Mouse (Mus musculus) forebrain, embryonic 14.5 days (tissue): ENCODE measurements around the gene Palm2. TPM values are rescaled to one million over a fixed set of nuclear protein-coding genes. Genes with fewer than 3 reads are reported as not detected.
A peak's percentile ranks its signal among the peaks of the same experiment; 100 is the strongest.

Source experiments
- ATAC-seq: fragments of 200-750 bp; cut with Nextera tagmentation; 2 replicates; pipeline ENCODE4 v1.8.0; 2017; ENCODE audit warnings: mild to moderate bottlenecking, moderate library complexity
- DNase-seq: peaks from one replicate; pipeline ENCODE4 v3.0.0-alpha.2; 2015; ENCODE audit warnings: low spot score
- H3K27ac ChIP-seq: fragments of 300-500 bp; sonication (generic); 2 replicates; pipeline ENCODE4 v1.5.1; 2014; ENCODE audit warnings: low read depth, mild to moderate bottlenecking, control low read depth, low read length, moderate library complexity
- H3K27me3 ChIP-seq: fragments of 300-500 bp; sonication (generic); replicated peaks from 2 replicates; pipeline ENCODE4 v1.6.1; 2014; ENCODE audit warnings: low read length, control low read depth, mixed read lengths; ENCODE audit not compliant: control insufficient read depth, insufficient read depth
- H3K36me3 ChIP-seq: fragments of 300-500 bp; sonication (generic); 2 replicates; pipeline ENCODE4 v1.6.1; 2014; ENCODE audit warnings: low read length, control low read depth; ENCODE audit not compliant: control insufficient read depth, insufficient read depth
- H3K4me1 ChIP-seq: fragments of 300-500 bp; sonication (generic); 2 replicates; pipeline ENCODE4 v1.6.1; 2014; ENCODE audit warnings: antibody characterized with exemption, low read length, control low read depth; ENCODE audit not compliant: control insufficient read depth, insufficient read depth
- H3K4me2 ChIP-seq: fragments of 300-500 bp; sonication (generic); 2 replicates; pipeline ENCODE4 v1.6.1; 2014; ENCODE audit warnings: mild to moderate bottlenecking, control low read depth, low read length
- H3K4me3 ChIP-seq: fragments of 300-500 bp; sonication (generic); 2 replicates; pipeline ENCODE4 v1.5.1; 2014; ENCODE audit warnings: low read depth, low read length, control low read depth
- H3K9ac ChIP-seq: fragments of 300-500 bp; sonication (generic); 2 replicates; pipeline ENCODE4 v1.6.1; 2014; ENCODE audit warnings: mild to moderate bottlenecking, low read length, control low read depth, moderate library complexity
- H3K9me3 ChIP-seq: fragments of 300-500 bp; sonication (generic); replicated peaks from 2 replicates; pipeline ENCODE4 v1.6.1; 2016; ENCODE audit warnings: low read length, control low read depth, mixed read lengths; ENCODE audit not compliant: control insufficient read depth
- WGBS: fragments of 180-500 bp; shearing (Covaris S2); extraction: QIAGEN DNeasy Blood & Tissue Kit; methylation state at CpG from one replicate; pipeline ENCODE4 v1.1.7; 2014; 5-methylcytosine and 5-hydroxymethylcytosine counted together
- polyA plus RNA-seq: library from polyadenylated mRNA; unstranded; fragments of >200 nt; fragmentation: Nextera tagmentation; extraction: Ambion mirVana; gene quantifications from 2 replicates; pipeline ENCODE4 v1.2.1, GENCODE M21; 2014

Palm2 gene
- polyA plus RNA-seq, 1 experiment from 2014 or later, result 2.3 TPM

DNA sequence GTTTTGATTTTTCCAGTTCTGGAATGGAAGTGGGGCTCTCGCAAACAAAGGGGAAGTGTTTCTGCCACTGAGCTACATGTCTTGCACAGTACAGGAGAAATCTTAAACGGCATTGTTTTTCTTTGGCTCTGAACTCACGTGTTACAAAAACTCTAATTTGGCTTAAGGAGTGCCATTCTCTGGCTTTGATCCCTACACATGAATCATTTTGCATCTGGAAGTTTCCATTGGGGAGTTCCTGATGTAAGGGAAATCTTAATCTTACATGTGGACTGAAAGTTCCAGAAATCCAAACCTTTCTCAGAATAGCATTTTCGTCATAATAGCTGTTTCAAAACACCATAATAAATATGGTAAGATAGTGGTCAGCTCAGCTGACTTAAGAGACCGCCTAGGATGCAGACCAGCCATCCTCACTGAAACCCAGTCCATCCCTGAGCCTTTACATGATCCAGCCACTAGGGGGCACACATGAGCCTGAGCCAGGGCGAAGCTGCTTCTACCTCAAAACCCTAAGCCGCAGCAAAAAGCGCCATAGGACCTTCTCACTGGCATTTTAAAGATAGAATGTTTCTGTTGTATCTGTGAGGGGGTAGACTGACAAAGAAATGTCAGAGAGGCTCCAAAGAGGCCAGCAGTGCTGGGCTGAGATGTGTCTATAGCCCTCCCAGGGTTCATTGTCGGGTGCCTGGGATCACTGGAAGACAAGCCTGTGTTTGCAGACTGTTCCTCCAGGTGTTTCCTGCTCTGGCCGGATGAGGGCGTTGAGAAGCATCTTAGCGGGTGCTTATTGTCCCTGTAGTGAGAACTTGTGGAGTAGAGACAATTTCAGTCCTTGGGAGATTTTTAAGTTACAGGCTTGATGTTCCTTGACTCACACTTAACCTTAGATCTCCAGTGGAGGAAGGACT lies 239.2 kb downstream of the Palm2 start:
- peak; percentile 88 for DNase-seq
- ATAC-seq, result peak; percentile 83
- Histone ChIP-seq H3K9me3 (no peaks in the 10 kb centered on the region), H3K27me3 (no peaks in the 10 kb centered on the region), H3K36me3 (no peaks in the 10 kb centered on the region), H3K9ac (peak overlapping the region; percentile 48), H3K4me1 (no peaks in the 10 kb centered on the region), H3K27ac (no peak overlapping the region), H3K4me3 (peak overlapping the region; percentile 14; the same call in 1 of the 2 replicates), H3K4me2 (peak overlapping the region; percentile 49)
- 13% methylated on average over 12 of the region's 12 CpGs for WGBS

DNA sequence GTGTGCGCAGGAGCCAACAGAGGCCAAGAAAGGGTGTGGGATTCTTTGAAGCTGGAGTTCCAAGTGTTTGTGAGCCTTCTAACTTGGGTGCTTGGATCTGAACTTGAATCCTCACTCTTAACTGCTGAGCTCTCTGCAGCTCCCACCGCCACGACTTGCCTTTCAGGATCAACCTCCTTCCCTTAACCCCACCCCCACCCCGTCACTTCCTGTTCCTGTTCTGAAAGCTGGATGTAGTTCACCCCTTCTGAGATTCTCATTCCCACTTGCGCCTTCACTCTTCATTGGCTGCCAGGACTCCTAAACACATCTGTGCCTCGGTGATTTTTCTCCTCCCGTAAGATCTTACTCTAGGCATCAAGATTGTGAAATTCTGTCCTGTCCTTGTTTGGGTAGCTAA lies 240.3 kb downstream of the Palm2 start:
- no peak for ATAC-seq
- Histone ChIP-seq H3K4me3 (no peak overlapping the region), H3K4me2 (no peak overlapping the region), H3K4me1 (no peaks in the 10 kb centered on the region), H3K9me3 (no peaks in the 10 kb centered on the region), H3K27me3 (no peaks in the 10 kb centered on the region), H3K27ac (no peak overlapping the region), H3K36me3 (no peaks in the 10 kb centered on the region), H3K9ac (no peak overlapping the region)
- WGBS, result 78% methylated on average over 7 of the region's 7 CpGs
- DNase-seq, result no peak

DNA sequence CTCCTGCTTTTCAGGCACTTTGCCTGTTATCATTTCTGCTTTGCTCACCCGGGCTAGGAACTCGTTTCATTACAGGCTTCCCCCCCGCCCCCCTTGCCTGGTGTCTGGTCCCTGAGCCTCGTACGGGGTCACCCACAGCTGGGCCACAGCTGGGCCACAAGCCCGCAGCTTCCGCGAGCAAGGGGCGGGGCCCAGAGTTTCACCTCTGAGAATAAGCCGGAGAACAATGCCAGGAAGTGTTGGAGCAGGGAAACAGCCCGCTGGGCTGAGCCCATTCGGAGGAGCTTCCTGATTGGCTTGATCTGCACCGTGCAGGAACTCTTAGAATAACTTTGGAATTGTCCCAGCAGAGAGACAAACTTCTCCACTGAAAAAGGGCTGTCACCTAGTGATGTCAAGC lies 241.3 kb downstream of the Palm2 start:
- Histone ChIP-seq H3K9me3 (no peaks in the 10 kb centered on the region), H3K4me2 (peak overlapping the region; percentile 37; the same call in 1 of the 2 replicates), H3K4me1 (no peaks in the 10 kb centered on the region), H3K27ac (no peak overlapping the region), H3K4me3 (no peak overlapping the region), H3K27me3 (no peaks in the 10 kb centered on the region), H3K9ac (no peak overlapping the region), H3K36me3 (no peaks in the 10 kb centered on the region)
- DNase-seq (peak; percentile 42), ATAC-seq (no peak)
- 3% methylated on average over 13 of the region's 13 CpGs for WGBS

DNA sequence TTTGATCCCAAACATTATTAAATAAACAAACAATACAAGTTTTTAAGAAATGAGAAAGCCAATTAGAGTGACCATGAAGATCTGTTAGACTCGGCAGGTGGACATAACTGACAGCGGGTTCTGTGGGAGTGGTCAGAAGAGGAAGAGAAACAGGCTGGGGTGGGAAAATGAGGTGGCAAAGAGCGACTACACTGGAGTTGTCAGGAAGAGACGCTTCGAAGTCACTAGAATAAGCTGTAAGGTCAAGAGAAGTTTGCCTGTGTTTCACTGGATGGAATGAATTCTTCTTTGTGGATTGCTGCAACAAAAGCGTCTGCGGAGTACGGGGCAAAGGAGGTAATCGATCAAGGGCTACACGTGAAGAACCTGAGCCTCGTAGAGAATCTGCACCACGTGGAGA lies 243.9 kb downstream of the Palm2 start:
- no peaks in the 10 kb centered on the region for H3K4me1 ChIP-seq
- no peak for ATAC-seq
- WGBS, result 85% methylated on average over 12 of the region's 12 CpGs

DNA sequence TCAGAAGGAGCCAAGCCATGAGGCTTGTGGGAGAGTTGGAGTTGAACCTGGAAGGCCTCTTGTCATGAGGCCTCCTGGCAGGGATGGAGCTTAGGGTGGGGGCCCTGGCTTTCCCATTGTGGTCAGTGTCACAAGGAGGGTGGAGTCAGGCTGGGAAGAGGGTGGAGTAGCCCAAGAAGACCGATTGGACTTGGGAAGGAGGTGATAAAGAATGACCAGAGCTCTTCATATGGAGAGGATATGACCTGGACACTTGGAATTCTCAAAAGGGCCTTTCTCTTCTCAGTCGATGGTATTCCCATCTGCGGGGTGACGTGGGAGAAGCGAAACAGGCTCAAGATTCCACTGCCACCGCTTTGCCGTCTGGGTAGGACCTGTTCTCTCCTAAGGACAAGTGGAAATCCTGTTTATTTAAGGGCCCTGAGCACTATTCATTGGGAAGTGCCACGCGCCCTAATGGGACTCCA lies 245.0 kb downstream of the Palm2 start:
- Histone ChIP-seq H3K27me3 (no peaks in the 10 kb centered on the region), H3K4me3 (no peak overlapping the region), H3K9me3 (no peaks in the 10 kb centered on the region), H3K4me2 (no peak overlapping the region), H3K4me1 (no peaks in the 10 kb centered on the region), H3K9ac (no peak overlapping the region), H3K27ac (no peak overlapping the region), H3K36me3 (no peaks in the 10 kb centered on the region)
- DNase-seq (no peak), ATAC-seq (no peak)
- 88% methylated on average over 9 of the region's 9 CpGs for WGBS

More for the DNA sequence above, 243.9 kb downstream of the Palm2 start:
- Histone ChIP-seq H3K4me2 (no peak overlapping the region), H3K9ac (no peak overlapping the region), H3K27me3 (no peaks in the 10 kb centered on the region), H3K36me3 (no peaks in the 10 kb centered on the region), H3K9me3 (no peaks in the 10 kb centered on the region), H3K27ac (no peak overlapping the region), H3K4me3 (no peak overlapping the region)
- no peak for DNase-seq

DNA sequence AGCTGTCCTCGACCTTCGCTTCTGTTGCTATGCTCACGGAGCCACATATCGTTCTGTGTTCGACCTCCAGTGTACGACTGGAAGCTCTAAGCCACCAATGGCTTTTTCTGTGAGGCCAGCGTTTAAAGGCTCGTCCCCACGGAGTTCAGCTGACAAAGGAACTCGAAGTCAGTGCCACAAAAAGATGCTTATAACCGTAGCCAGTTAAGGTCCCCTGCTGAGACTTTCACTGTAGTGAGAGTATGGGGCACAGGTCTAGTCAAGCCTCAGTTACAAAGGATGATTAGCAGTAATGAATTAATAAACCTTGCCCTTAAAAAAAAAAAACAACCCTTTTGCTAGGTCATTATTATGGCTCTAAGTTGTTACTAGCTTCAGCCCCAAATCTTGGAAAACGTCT lies 246.1 kb downstream of the Palm2 start:
- WGBS, result 59% methylated on average over 12 of the region's 12 CpGs
- no peaks in the 10 kb centered on the region for H3K9me3 ChIP-seq
- no peaks in the 10 kb centered on the region for H3K27me3 ChIP-seq
- H3K4me2 ChIP-seq, result no peak overlapping the region
- H3K36me3 ChIP-seq, result no peaks in the 10 kb centered on the region
- ATAC-seq (no peak), DNase-seq (no peak)
- no peak overlapping the region for H3K27ac ChIP-seq
- no peak overlapping the region for H3K4me3 ChIP-seq
- no peaks in the 10 kb centered on the region for H3K4me1 ChIP-seq
- no peak overlapping the region for H3K9ac ChIP-seq

DNA sequence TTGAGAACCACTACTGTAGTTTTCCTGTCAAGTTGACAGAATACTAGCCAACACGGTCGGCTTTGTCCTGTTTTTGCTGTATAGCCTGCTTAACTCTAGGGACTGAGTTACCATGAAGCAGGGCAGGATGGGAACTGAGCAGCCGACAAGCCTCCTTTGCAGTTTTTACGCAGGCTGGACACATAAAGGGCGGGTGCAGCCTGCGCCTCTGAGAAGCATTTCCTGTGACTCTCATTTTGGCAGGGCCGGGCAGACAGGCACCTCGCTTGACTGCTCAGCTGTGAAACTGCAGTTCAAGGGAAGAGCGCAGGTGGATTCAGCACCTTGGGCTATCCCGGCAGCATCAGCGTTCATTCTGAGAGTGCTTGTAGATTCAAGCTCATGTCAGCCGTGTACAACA lies 247.5 kb downstream of the Palm2 start:
- DNase-seq (no peak), ATAC-seq (no peak)
- no peak overlapping the region for H3K4me3 ChIP-seq
- no peak overlapping the region for H3K9ac ChIP-seq
- no peaks in the 10 kb centered on the region for H3K9me3 ChIP-seq
- H3K36me3 ChIP-seq, result no peaks in the 10 kb centered on the region
- no peaks in the 10 kb centered on the region for H3K4me1 ChIP-seq
- H3K27me3 ChIP-seq, result no peaks in the 10 kb centered on the region
- no peak overlapping the region for H3K27ac ChIP-seq
- H3K4me2 ChIP-seq, result no peak overlapping the region
- WGBS, result 71% methylated on average over 12 of the region's 12 CpGs

DNA sequence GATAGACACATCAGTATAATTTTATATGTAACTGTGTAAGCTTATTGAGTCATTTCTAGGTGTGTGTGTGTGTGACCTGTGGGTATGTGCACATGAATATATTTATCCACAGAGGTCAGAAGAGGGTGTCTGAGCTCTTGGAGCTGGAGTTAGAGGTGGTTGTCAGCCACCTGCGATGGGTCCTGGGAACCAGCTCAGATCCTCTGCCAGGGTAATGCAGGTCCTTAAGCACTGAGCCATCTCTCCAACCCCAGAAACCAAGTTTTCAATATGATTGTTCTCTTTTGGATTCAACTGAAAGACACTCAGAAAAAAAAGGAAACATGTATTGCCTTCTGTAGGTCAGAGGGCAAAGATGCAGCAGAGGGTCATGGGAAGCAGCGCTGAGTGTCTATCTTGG lies 248.3 kb downstream of the Palm2 start:
- no peak for DNase-seq
- no peak overlapping the region for H3K4me2 ChIP-seq
- ATAC-seq, result no peak
- H3K9me3 ChIP-seq, result no peaks in the 10 kb centered on the region
- H3K4me1 ChIP-seq, result no peaks in the 10 kb centered on the region
- H3K9ac ChIP-seq, result no peak overlapping the region
- H3K27ac ChIP-seq, result no peak overlapping the region
- H3K4me3 ChIP-seq, result no peak overlapping the region
- no peaks in the 10 kb centered on the region for H3K36me3 ChIP-seq
- WGBS, result 96% methylated on average over 2 of the region's 2 CpGs
- H3K27me3 ChIP-seq, result no peaks in the 10 kb centered on the region

DNA sequence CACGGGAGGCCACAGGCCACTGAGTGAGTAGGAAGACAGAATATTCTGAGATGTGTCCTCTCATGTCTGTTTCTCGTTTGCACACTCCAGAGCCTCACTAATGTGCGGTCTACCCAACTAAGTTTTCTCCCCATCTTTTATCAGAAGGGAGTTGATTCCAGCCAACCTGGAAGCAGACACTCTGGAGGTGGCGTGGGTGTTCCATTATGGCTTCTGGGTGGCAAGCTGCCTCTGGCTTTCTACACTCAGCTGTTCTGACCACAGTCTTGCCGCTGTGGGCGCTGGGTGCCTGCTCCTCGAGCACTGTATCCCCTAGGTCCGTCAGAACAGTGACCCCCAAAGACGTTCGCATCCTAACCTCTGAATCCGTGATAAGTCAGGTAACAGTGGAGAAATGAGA lies 248.9 kb downstream of the Palm2 start:
- H3K27me3 ChIP-seq, result no peaks in the 10 kb centered on the region
- no peak overlapping the region for H3K27ac ChIP-seq
- H3K9me3 ChIP-seq, result no peaks in the 10 kb centered on the region
- WGBS, result 90% methylated on average over 11 of the region's 11 CpGs
- no peaks in the 10 kb centered on the region for H3K4me1 ChIP-seq
- no peak overlapping the region for H3K4me2 ChIP-seq
- no peak for ATAC-seq
- no peak overlapping the region for H3K9ac ChIP-seq
- no peak for DNase-seq
- no peak overlapping the region for H3K4me3 ChIP-seq
- no peaks in the 10 kb centered on the region for H3K36me3 ChIP-seq
